Comparison of ENCODE assay signal across 9 mouse cellular contexts in genomic region chr7:47150420-47151061, GRCm38 (mm10). TPM values are rescaled to one million over a fixed set of nuclear protein-coding genes. Genes with fewer than 3 reads are reported as not detected.
DNase-seq lines count a peak whose midpoint lies in the region; ATAC-seq lines count a peak whose summit lies in the region.
"Had no signal": no experiment of that assay in that cellular context is flagged by ENCODE, and none has a peak within 500 bp of the region (broad histone marks: within the 10 kb centered on the region; RNA-seq: fewer than 3 reads in every experiment).

No protein-coding gene starts in this region.

- H3K4me3 ChIP-seq in hindbrain, embryonic 11.5 days (ENCODE audit: low read depth, low read length): no peak overlapping the region
- H3K4me3 ChIP-seq in midbrain, embryonic 16.5 days (ENCODE audit: low read depth, low read length): no peak overlapping the region
- H3K4me3 ChIP-seq: embryonic facial prominence, embryonic 13.5 days had no signal

- WGBS in hindbrain, embryonic 11.5 days: 18% methylated on average over 11 of the region's 11 CpGs
- 16% methylated on average over 11 of the region's 11 CpGs for WGBS in midbrain, embryonic 16.5 days

- peak; percentile 50 to 76 for DNase-seq in layer of hippocampus, adult 18-20 months (ENCODE audit: low spot score in 2 of 2)
- no peak for DNase-seq in layer of hippocampus, adult 9-10 months (ENCODE audit: low spot score)
- peak; percentile 51 for DNase-seq in R1 (ENCODE audit: low read depth, low spot score)
- peak; percentile 65 for DNase-seq in embryo, embryonic 11 days
- DNase-seq in hindbrain, embryonic 11.5 days (ENCODE audit: low spot score): peak; percentile 71
- DNase-seq in left cerebral cortex, postnatal 25 days (ENCODE audit: low spot score in 2 of 2): peak; percentile 66 to 71
- no peak for DNase-seq in yolk sac, embryonic 10.5 days (ENCODE audit: low spot score)

- H3K4me1 ChIP-seq in hindbrain, embryonic 11.5 days (replicated peaks; ENCODE audit: control insufficient read depth, insufficient read depth, low read length): no peaks in the 10 kb centered on the region
- H3K4me1 ChIP-seq in midbrain, embryonic 16.5 days (ENCODE audit: control insufficient read depth, insufficient read depth, low read length): no peaks in the 10 kb centered on the region
- H3K4me1 ChIP-seq: embryonic facial prominence, embryonic 13.5 days had no signal

- H3K27ac ChIP-seq in hindbrain, embryonic 11.5 days (ENCODE audit: low read depth, low read length): no peak overlapping the region
- H3K27ac ChIP-seq in midbrain, embryonic 16.5 days (ENCODE audit: low read length): no peak overlapping the region
- H3K27ac ChIP-seq: embryonic facial prominence, embryonic 13.5 days had no signal

- H3K9ac ChIP-seq in hindbrain, embryonic 11.5 days (ENCODE audit: low read depth, low read length): no peak overlapping the region
- H3K9ac ChIP-seq in midbrain, embryonic 16.5 days (ENCODE audit: low read depth, low read length): no peak overlapping the region
- H3K9ac ChIP-seq: embryonic facial prominence, embryonic 13.5 days had no signal

- H3K36me3 ChIP-seq in hindbrain, embryonic 11.5 days (ENCODE audit: control insufficient read depth, insufficient read depth, low read length): no peaks in the 10 kb centered on the region
- no peaks in the 10 kb centered on the region for H3K36me3 ChIP-seq in midbrain, embryonic 16.5 days (ENCODE audit: control insufficient read depth, insufficient read depth, low read length)
- H3K36me3 ChIP-seq: embryonic facial prominence, embryonic 13.5 days had no signal

- ATAC-seq in hindbrain, embryonic 11.5 days (ENCODE audit: low FRiP score): 0 out of 2 replicates have a peak, but pooled peaks have one; percentile 35
- ATAC-seq in midbrain, embryonic 16.5 days: peak; percentile 81; the same call in 1 of the 2 replicates

- H3K27me3 ChIP-seq in hindbrain, embryonic 11.5 days (ENCODE audit: control insufficient read depth, insufficient read depth, low read length): no peaks in the 10 kb centered on the region
- no peaks in the 10 kb centered on the region for H3K27me3 ChIP-seq in midbrain, embryonic 16.5 days (ENCODE audit: control insufficient read depth, insufficient read depth, low read depth, low read length)
- H3K27me3 ChIP-seq: embryonic facial prominence, embryonic 13.5 days had no signal

- intact Hi-C loops in left cerebral cortex, postnatal 25 days (cut with DNase I): loop anchor here (1.0 to 2.0 kb wide), 3 partner anchors 70 to 187 kb away; no protein-coding TSS in a partner anchor

- no peak overlapping the region for H3K4me2 ChIP-seq in hindbrain, embryonic 11.5 days (replicated peaks; ENCODE audit: low read depth, low read length)
- peak overlapping the region; percentile 24; the same call in 1 of the 2 replicates for H3K4me2 ChIP-seq in midbrain, embryonic 16.5 days (ENCODE audit: low read length)
- H3K4me2 ChIP-seq: embryonic facial prominence, embryonic 13.5 days had no signal

- H3K9me3 ChIP-seq in hindbrain, embryonic 11.5 days (ENCODE audit: control insufficient read depth, low read length): no peaks in the 10 kb centered on the region
- H3K9me3 ChIP-seq in midbrain, embryonic 16.5 days (replicated peaks; ENCODE audit: control insufficient read depth, low read length, poor library complexity, severe bottlenecking): no peaks in the 10 kb centered on the region
- H3K9me3 ChIP-seq: embryonic facial prominence, embryonic 13.5 days had no signal

RNA-seq across cellular contexts. Expression of gene Ptpn5, which starts 17.1 kb away (rescaled TPM):
- total RNA-seq in layer of hippocampus, adult 18-20 months (2021): 100 to 1,000 TPM; 102 to 103 TPM
- polyA plus RNA-seq in hindbrain, embryonic 11.5 days (2014; fragmentation: Nextera tagmentation; extraction: Ambion mirVana): 27.9 and 28.2 TPM in 2 replicates
- total RNA-seq in left cerebral cortex, postnatal 25 days (2021): 100 to 1,000 TPM; 150 to 173 TPM
- polyA plus RNA-seq in midbrain, embryonic 16.5 days (2015; fragmentation: Nextera tagmentation; extraction: Ambion mirVana): 179 and 194 TPM in 2 replicates

RNA-seq across cellular contexts. Expression of gene Mrgpra6, which starts 54.2 kb away (rescaled TPM):
- not detected for total RNA-seq in layer of hippocampus, adult 18-20 months (2021)
- not detected in 2 replicates for polyA plus RNA-seq in hindbrain, embryonic 11.5 days (2014; fragmentation: Nextera tagmentation; extraction: Ambion mirVana)
- total RNA-seq in left cerebral cortex, postnatal 25 days (2021): not detected
- polyA plus RNA-seq in midbrain, embryonic 16.5 days (2015; fragmentation: Nextera tagmentation; extraction: Ambion mirVana): not detected in 2 replicates
- polyA plus RNA-seq: embryonic facial prominence, embryonic 13.5 days had no signal

Comparison
In these comparisons a context has a peak if more than half of its experiments do, and no peak if none do; other contexts are left out.
1. DNase-seq: peak in layer of hippocampus, adult 18-20 months (2 of 2), R1 (single experiment), embryo, embryonic 11 days (single experiment), hindbrain, embryonic 11.5 days (single experiment) and left cerebral cortex, postnatal 25 days (2 of 2); none in layer of hippocampus, adult 9-10 months (single experiment) and yolk sac, embryonic 10.5 days (single experiment).